Mouse (Mus musculus) bone marrow, adult 2 months (tissue): ENCODE results near the gene Aif1. TPM values are rescaled to one million over a fixed set of nuclear protein-coding genes. Genes with fewer than 3 reads are reported as not detected.

Source experiments
- H3K27ac ChIP-seq: fragments of 200-500 bp; 2 replicates; pipeline ENCODE4 v1.5.1; 2012; ENCODE audit warnings: low read depth, mild to moderate bottlenecking, control low read depth, inconsistent platforms, low read length; ENCODE audit not compliant: control insufficient read depth, poor library complexity, insufficient read depth
- H3K4me1 ChIP-seq: fragments of 200-500 bp; 2 replicates; pipeline ENCODE4 v1.6.1; 2011; ENCODE audit warnings: low read length; ENCODE audit not compliant: control insufficient read depth, insufficient read depth
- H3K4me3 ChIP-seq: fragments of 200-500 bp; replicated peaks from 2 replicates; pipeline ENCODE3; 2011; ENCODE audit warnings: mild to moderate bottlenecking, low read depth, low read length, control low read depth; ENCODE audit not compliant: control insufficient read depth
- CTCF ChIP-seq: fragments of 200-500 bp; IDR thresholded peaks from 2 replicates; pipeline ENCODE4 v1.5.1; 2011; ENCODE audit warnings: low read length, control low read depth; ENCODE audit not compliant: control insufficient read depth, insufficient read depth
- POLR2A ChIP-seq: fragments of 200-500 bp; IDR thresholded peaks from 2 replicates; pipeline ENCODE4 v1.6.1; 2011; ENCODE audit warnings: low read depth, mild to moderate bottlenecking, control low read depth, low read length, borderline replicate concordance; ENCODE audit not compliant: control insufficient read depth
- WGBS: fragments of 180-500 bp; shearing (Covaris S2); methylation state at CpG from one replicate; pipeline ENCODE4 v1.1.7; 2018; 5-methylcytosine and 5-hydroxymethylcytosine counted together
- polyA plus RNA-seq: library from polyadenylated mRNA; stranded (reverse); fragments of >200 nt; gene quantifications from 2 replicates; pipeline ENCODE4 v1.2.4, GENCODE M21; 2011; ENCODE audit warnings: low replicate concordance; ENCODE audit not compliant: missing spikeins, insufficient read depth, insufficient read length

The Aif1 gene
- polyA plus RNA-seq, 1 experiment: 48.9 TPM

DNA sequence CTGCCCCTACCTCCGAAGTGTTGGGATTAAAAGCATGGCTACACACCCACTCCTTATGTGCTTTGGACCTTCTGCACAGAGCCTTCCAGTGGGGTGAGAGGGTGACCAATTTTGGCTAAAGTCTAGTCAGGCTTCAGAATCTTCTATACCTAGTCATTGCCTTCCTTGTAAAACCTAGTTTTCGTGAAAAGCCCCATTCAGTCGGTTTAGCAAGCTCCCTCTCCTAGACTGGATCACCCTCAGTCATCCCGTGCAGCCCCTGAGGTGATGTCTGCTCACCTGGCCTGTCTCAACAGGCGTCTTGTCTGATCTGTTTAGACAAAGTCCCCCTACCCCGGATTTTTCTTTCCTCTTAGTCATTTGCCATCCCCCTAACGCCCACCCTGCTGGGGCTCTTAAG is 22.2 kb upstream of the Aif1 start:
- TF ChIP-seq CTCF: no peak
- TF ChIP-seq POLR2A: no peak
- H3K4me3 ChIP-seq: no peak overlapping the region
- no peak overlapping the region for H3K27ac ChIP-seq
- WGBS: 72% methylated on average over 7 of the region's 7 CpGs
- H3K4me1 ChIP-seq: peaks cover 4% of the 10 kb centered on the region; the same call in 1 of the 2 replicates

GRCm38 (mm10) chr17:35197126-35197525 is 21.3 kb upstream of the Aif1 start:
- H3K4me3 ChIP-seq: no peak overlapping the region
- no peak overlapping the region for H3K27ac ChIP-seq
- H3K4me1 ChIP-seq: peaks cover 6% of the 10 kb centered on the region; the same call in 1 of the 2 replicates
- WGBS: 8% methylated on average over 6 of the region's 6 CpGs
- TF ChIP-seq POLR2A (no peak), CTCF (no peak)

- TF ChIP-seq CTCF (no peak), POLR2A (no peak)
- Histone ChIP-seq H3K4me3 (peak overlapping the region; percentile 62), H3K4me1 (peaks cover 8% of the 10 kb centered on the region; the same call in 1 of the 2 replicates), H3K27ac (peak overlapping the region; percentile 90; the same call in 1 of the 2 replicates)
- 25% methylated on average over 9 of the region's 9 CpGs for WGBS
Measured at GRCm38 (mm10) chr17:35196321-35196641, 20.4 kb upstream of the Aif1 start.

GRCm38 (mm10) chr17:35195631-35196320 is 19.9 kb upstream of the Aif1 start:
- TF ChIP-seq CTCF: peak; percentile 93
- TF ChIP-seq POLR2A: peak; percentile 67; the same call in 1 of the 2 replicates
- H3K4me1 ChIP-seq: peaks cover 9% of the 10 kb centered on the region; the same call in 1 of the 2 replicates
- WGBS: 1% methylated on average over 66 of the region's 66 CpGs
- H3K4me3 ChIP-seq: peak overlapping the region; percentile 62
- H3K27ac ChIP-seq: peak overlapping the region; percentile 90

GRCm38 (mm10) chr17:35194844-35195630 is 19.2 kb upstream of the Aif1 start:
- WGBS: 20% methylated on average over 19 of the region's 19 CpGs
- Histone ChIP-seq H3K27ac (peak overlapping the region; percentile 90), H3K4me1 (peaks cover 13% of the 10 kb centered on the region; the same call in 1 of the 2 replicates), H3K4me3 (peak overlapping the region; percentile 62)
- TF ChIP-seq CTCF (no peak), POLR2A (0 out of 2 replicates have a peak, but pooled peaks have one; percentile 1)

GRCm38 (mm10) chr17:35193881-35194843 is 18.3 kb upstream of the Aif1 start, which contains the start of gene Ltb:
Ltb (plus strand) TSS chr17:35194439.
- H3K27ac ChIP-seq: peak within 1 kb of the TSS; percentile 90
- peak within 1 kb of the TSS; percentile 73 for H3K4me3 ChIP-seq
- peak; percentile 48; the same call in 1 of the 2 replicates for TF ChIP-seq POLR2A
- no peak for TF ChIP-seq CTCF
- H3K4me1 ChIP-seq: peaks cover 13% of the 10 kb centered on the region; the same call in 1 of the 2 replicates
- WGBS: 8% methylated on average over 28 of the region's 28 CpGs

GRCm38 (mm10) chr17:35192924-35193323 is 17.1 kb upstream of the Aif1 start:
- Histone ChIP-seq H3K27ac (peak overlapping the region; percentile 92), H3K4me1 (peaks cover 13% of the 10 kb centered on the region; the same call in 1 of the 2 replicates), H3K4me3 (no peak overlapping the region)
- TF ChIP-seq CTCF (no peak), POLR2A (no peak)
- WGBS: 14% methylated on average over 5 of the region's 5 CpGs

GRCm38 (mm10) chr17:35191723-35192122 is 15.9 kb upstream of the Aif1 start:
- Histone ChIP-seq H3K4me1 (peaks cover 13% of the 10 kb centered on the region; the same call in 1 of the 2 replicates), H3K4me3 (no peak overlapping the region), H3K27ac (peak overlapping the region; percentile 42; the same call in 1 of the 2 replicates)
- TF ChIP-seq POLR2A (no peak), CTCF (peak; percentile 4; the same call in 1 of the 2 replicates)
- 55% methylated on average over 2 of the region's 2 CpGs for WGBS
